In the genomic region with DNA sequence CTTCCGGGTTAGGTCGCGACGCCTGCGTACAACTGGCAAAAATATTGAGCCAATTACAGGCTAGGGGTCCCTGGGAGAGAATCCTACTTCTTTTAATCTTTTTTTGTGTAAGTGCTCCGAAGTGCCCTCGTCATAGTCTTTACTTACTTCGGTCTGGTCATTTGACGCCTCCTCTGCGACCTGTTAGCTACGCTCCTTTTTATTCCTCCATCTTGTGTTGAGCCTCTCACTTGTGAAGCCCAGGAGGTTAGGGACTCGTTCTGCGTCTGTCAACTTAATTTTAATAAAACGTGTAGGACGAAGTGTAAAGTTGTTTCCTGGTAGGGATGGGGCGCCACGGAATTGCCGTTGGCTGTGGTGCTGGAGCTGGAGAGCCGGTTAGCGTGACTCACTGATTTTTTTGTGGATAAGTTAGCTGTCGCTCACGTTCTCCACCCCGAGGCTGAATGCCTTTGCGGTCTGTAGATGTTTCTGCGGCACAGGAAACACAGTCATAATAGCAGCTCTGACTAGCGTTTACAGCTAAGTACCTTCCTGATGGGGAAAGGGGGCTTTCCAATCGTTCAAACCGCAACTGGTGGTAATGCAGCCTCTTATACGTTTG, we compare ENCODE assay signal across 8 mouse cellular contexts. TPM values are rescaled to one million over a fixed set of nuclear protein-coding genes. Genes with fewer than 3 reads are reported as not detected.
A peak's percentile ranks its signal among the peaks of the same experiment; 100 is the strongest.
DNase-seq lines count a peak whose midpoint lies in the region; ATAC-seq and TF ChIP-seq lines count a peak whose summit lies in the region.

No protein-coding gene starts in this region.

- no peak for TF ChIP-seq POLR2A in bone marrow macrophage, adult 2 months (IDR thresholded peaks at IDR 0.05; ENCODE audit: borderline replicate concordance, low read depth, low read length)

- TF ChIP-seq CTCF in bone marrow macrophage, adult 2 months (IDR thresholded peaks at IDR 0.05; ENCODE audit: low read depth, low read length): no peak

- H3K9me3 ChIP-seq in kidney, embryonic 15.5 days (replicated peaks): no peaks in the 10 kb centered on the region

- H3K27ac ChIP-seq in bone marrow macrophage, adult 2 months (ENCODE audit: insufficient read depth, low read depth, low read length): peak overlapping the region; percentile 100
- H3K27ac ChIP-seq in kidney, embryonic 15.5 days: peak overlapping the region; percentile 100

- peaks cover 5% of the 10 kb centered on the region for H3K4me1 ChIP-seq in bone marrow macrophage, adult 2 months (ENCODE audit: control insufficient read depth, insufficient read depth, low read length)
- peaks cover 5% of the 10 kb centered on the region; the same call in 1 of the 2 replicates for H3K4me1 ChIP-seq in kidney, embryonic 15.5 days

- no peaks in the 10 kb centered on the region for H3K36me3 ChIP-seq in kidney, embryonic 15.5 days

- no peaks in the 10 kb centered on the region for H3K27me3 ChIP-seq in kidney, embryonic 15.5 days

- H3K9ac ChIP-seq in kidney, embryonic 15.5 days: peak overlapping the region; percentile 52

- peak; percentile 75 for DNase-seq in kidney, adult 9 months
- no peak for DNase-seq in kidney, adult 11 months
- DNase-seq in forelimb bud, embryonic 11.5 days (ENCODE audit: low read depth, low spot score): peak; percentile 97
- DNase-seq in lung, postnatal 25 days (ENCODE audit: low spot score): peak; percentile 75
- peak; percentile 50 for DNase-seq in ovary, postnatal 36 days (ENCODE audit: low spot score)
- DNase-seq in urinary bladder, adult 2 months (ENCODE audit: low spot score): peak; percentile 51

- ATAC-seq in kidney, embryonic 15.5 days (replicated peaks; ENCODE audit: low FRiP score): peak; percentile 14

- WGBS in kidney, embryonic 15.5 days: under 1% methylated on average over 29 of the region's 29 CpGs

- H3K4me3 ChIP-seq in bone marrow macrophage, adult 2 months (ENCODE audit: insufficient read depth, low read length): peak overlapping the region; percentile 85
- H3K4me3 ChIP-seq in kidney, embryonic 15.5 days (replicated peaks): peak overlapping the region; percentile 96

- H3K4me2 ChIP-seq in kidney, embryonic 15.5 days: peak overlapping the region; percentile 80

RNA-seq across cellular contexts. Expression of a gene that starts 0.4 kb away (rescaled TPM):
- polyA plus RNA-seq in bone marrow macrophage, adult 2 months (2012; ENCODE audit: insufficient read depth, insufficient read length, missing spikeins): 150 TPM in 2 replicates
- polyA plus RNA-seq in kidney, embryonic 15.5 days (2015; fragmentation: Nextera tagmentation; extraction: Ambion mirVana): 1.3 and 1.4 TPM in 2 replicates
- 4.3 and 5.1 TPM in 2 replicates for polyA plus RNA-seq in urinary bladder, adult 2 months (2012; rRNA removed)

RNA-seq across cellular contexts. Expression of a gene that starts 0.5 kb away (rescaled TPM):
- 66.9 and 74.5 TPM in 2 replicates for polyA plus RNA-seq in bone marrow macrophage, adult 2 months (2012; ENCODE audit: insufficient read depth, insufficient read length, missing spikeins)
- 15.1 and 15.9 TPM in 2 replicates for polyA plus RNA-seq in kidney, embryonic 15.5 days (2015; fragmentation: Nextera tagmentation; extraction: Ambion mirVana)
- polyA plus RNA-seq in urinary bladder, adult 2 months (2012; rRNA removed): 37.0 and 44.0 TPM in 2 replicates

RNA-seq across cellular contexts. Expression of a gene that starts 31.0 kb away (rescaled TPM):
- 1.3 and 2.0 TPM in 2 replicates for polyA plus RNA-seq in bone marrow macrophage, adult 2 months (2012; ENCODE audit: insufficient read depth, insufficient read length, missing spikeins)
- polyA plus RNA-seq in kidney, embryonic 15.5 days (2015; fragmentation: Nextera tagmentation; extraction: Ambion mirVana): 2.4 and 2.5 TPM in 2 replicates
- polyA plus RNA-seq in urinary bladder, adult 2 months (2012; rRNA removed): 1.8 and 2.9 TPM in 2 replicates

RNA-seq across cellular contexts. Expression of a gene that starts 50.1 kb away (rescaled TPM):
- not detected in 2 replicates for polyA plus RNA-seq in bone marrow macrophage, adult 2 months (2012; ENCODE audit: insufficient read depth, insufficient read length, missing spikeins)
- not detected in 2 replicates for polyA plus RNA-seq in kidney, embryonic 15.5 days (2015; fragmentation: Nextera tagmentation; extraction: Ambion mirVana)
- polyA plus RNA-seq in urinary bladder, adult 2 months (2012; rRNA removed): not detected in 2 replicates

Comparison
In these comparisons a context has a peak if more than half of its experiments do, and no peak if none do; other contexts are left out.
1. RNA of a gene that starts 0.4 kb away (polyA plus RNA-seq): 150 TPM in bone marrow macrophage, adult 2 months; 4.3 to 5.1 TPM in urinary bladder, adult 2 months and 1.3 to 1.4 TPM in kidney, embryonic 15.5 days; every median in the first group is over 10 times any median in the second.